Mouse (Mus musculus): Measurements from ENCODE around the gene Atp2b4. TPM values are rescaled to one million over a fixed set of nuclear protein-coding genes. Genes with fewer than 3 reads are reported as not detected.
"Not testable (repeated sequence)": the region's sequence is repeated elsewhere in the genome, so short reads cannot be mapped to it uniquely, and the experiment has no call there.

Atp2b4 gene
- polyA plus RNA-seq, 1 experiment from 2014 or later, result 38.8 TPM

- Histone ChIP-seq H3K27ac (ENCODE audit: low read length) (no peak overlapping the region), H3K4me1 (ENCODE audit: control insufficient read depth, insufficient read depth, low read length) (no peaks in the 10 kb centered on the region), H3K4me2 (replicated peaks; ENCODE audit: low read depth, low read length) (no peak overlapping the region), H3K4me3 (ENCODE audit: low read depth, low read length) (no peak overlapping the region), H3K27me3 (ENCODE audit: control insufficient read depth, insufficient read depth, low read length) (no peaks in the 10 kb centered on the region), H3K36me3 (ENCODE audit: control insufficient read depth, insufficient read depth, low read length) (no peaks in the 10 kb centered on the region), H3K9ac (replicated peaks; ENCODE audit: low read depth, low read length) (no peak overlapping the region), H3K9me3 (ENCODE audit: control insufficient read depth, low read depth, low read length) (no peaks in the 10 kb centered on the region)
- ATAC-seq (ENCODE audit: insufficient number of reproducible peaks, insufficient read depth, low FRiP score, low read depth), result no peak
- 70% methylated on average over 3 of the region's 3 CpGs for WGBS
These were observed 129.0 kb downstream of the Atp2b4 start for GRCm38 (mm10) chr1:133671801-133672200.

GRCm38 (mm10) chr1:133671266-133671665 lies 129.6 kb downstream of the Atp2b4 start:
- Histone ChIP-seq H3K9me3 (ENCODE audit: control insufficient read depth, low read depth, low read length) (no peaks in the 10 kb centered on the region), H3K9ac (replicated peaks; ENCODE audit: low read depth, low read length) (no peak overlapping the region), H3K4me2 (replicated peaks; ENCODE audit: low read depth, low read length) (no peak overlapping the region), H3K27me3 (ENCODE audit: control insufficient read depth, insufficient read depth, low read length) (no peaks in the 10 kb centered on the region), H3K4me3 (ENCODE audit: low read depth, low read length) (no peak overlapping the region), H3K4me1 (ENCODE audit: control insufficient read depth, insufficient read depth, low read length) (no peaks in the 10 kb centered on the region), H3K27ac (ENCODE audit: low read length) (no peak overlapping the region), H3K36me3 (ENCODE audit: control insufficient read depth, insufficient read depth, low read length) (no peaks in the 10 kb centered on the region)
- 89% methylated on average over 3 of the region's 3 CpGs for WGBS
- ATAC-seq (ENCODE audit: insufficient number of reproducible peaks, insufficient read depth, low FRiP score, low read depth), result no peak

- Histone ChIP-seq H3K27ac (ENCODE audit: low read length) (no peak overlapping the region), H3K36me3 (ENCODE audit: control insufficient read depth, insufficient read depth, low read length) (no peaks in the 10 kb centered on the region), H3K9ac (replicated peaks; ENCODE audit: low read depth, low read length) (no peak overlapping the region), H3K4me3 (ENCODE audit: low read depth, low read length) (no peak overlapping the region), H3K4me1 (ENCODE audit: control insufficient read depth, insufficient read depth, low read length) (no peaks in the 10 kb centered on the region), H3K9me3 (ENCODE audit: control insufficient read depth, low read depth, low read length) (no peaks in the 10 kb centered on the region), H3K4me2 (replicated peaks; ENCODE audit: low read depth, low read length) (no peak overlapping the region), H3K27me3 (ENCODE audit: control insufficient read depth, insufficient read depth, low read length) (no peaks in the 10 kb centered on the region)
- ATAC-seq (ENCODE audit: insufficient number of reproducible peaks, insufficient read depth, low FRiP score, low read depth), result no peak
- 72% methylated on average over 6 of the region's 6 CpGs for WGBS
These were observed 130.1 kb downstream of the Atp2b4 start for GRCm38 (mm10) chr1:133670776-133671175.

- 78% methylated on average over 12 of the region's 12 CpGs for WGBS
- H3K4me3 ChIP-seq (ENCODE audit: low read depth, low read length), result no peak overlapping the region
- no peak overlapping the region for H3K27ac ChIP-seq (ENCODE audit: low read length)
- H3K4me2 ChIP-seq (replicated peaks; ENCODE audit: low read depth, low read length), result no peak overlapping the region
- no peaks in the 10 kb centered on the region for H3K36me3 ChIP-seq (ENCODE audit: control insufficient read depth, insufficient read depth, low read length)
- H3K27me3 ChIP-seq (ENCODE audit: control insufficient read depth, insufficient read depth, low read length), result no peaks in the 10 kb centered on the region
- H3K9me3 ChIP-seq (ENCODE audit: control insufficient read depth, low read depth, low read length), result no peaks in the 10 kb centered on the region
- H3K4me1 ChIP-seq (ENCODE audit: control insufficient read depth, insufficient read depth, low read length), result no peaks in the 10 kb centered on the region
- ATAC-seq (ENCODE audit: insufficient number of reproducible peaks, insufficient read depth, low FRiP score, low read depth), result no peak
- H3K9ac ChIP-seq (replicated peaks; ENCODE audit: low read depth, low read length), result no peak overlapping the region
These were observed 130.7 kb downstream of the Atp2b4 start for GRCm38 (mm10) chr1:133670190-133670589.

GRCm38 (mm10) chr1:133668618-133669017 lies 132.2 kb downstream of the Atp2b4 start:
- no peaks in the 10 kb centered on the region for H3K36me3 ChIP-seq (ENCODE audit: control insufficient read depth, insufficient read depth, low read length)
- H3K9ac ChIP-seq (replicated peaks; ENCODE audit: low read depth, low read length), result no peak overlapping the region
- H3K27me3 ChIP-seq (ENCODE audit: control insufficient read depth, insufficient read depth, low read length), result no peaks in the 10 kb centered on the region
- 82% methylated on average over 3 of the region's 3 CpGs for WGBS
- H3K4me2 ChIP-seq (replicated peaks; ENCODE audit: low read depth, low read length), result no peak overlapping the region
- H3K9me3 ChIP-seq (ENCODE audit: control insufficient read depth, low read depth, low read length), result no peaks in the 10 kb centered on the region
- H3K27ac ChIP-seq (ENCODE audit: low read length), result no peak overlapping the region
- no peak for ATAC-seq (ENCODE audit: insufficient number of reproducible peaks, insufficient read depth, low FRiP score, low read depth)
- no peak overlapping the region for H3K4me3 ChIP-seq (ENCODE audit: low read depth, low read length)
- no peaks in the 10 kb centered on the region for H3K4me1 ChIP-seq (ENCODE audit: control insufficient read depth, insufficient read depth, low read length)

- Histone ChIP-seq H3K36me3 (ENCODE audit: control insufficient read depth, insufficient read depth, low read length) (no peaks in the 10 kb centered on the region), H3K9me3 (ENCODE audit: control insufficient read depth, low read depth, low read length) (no peaks in the 10 kb centered on the region), H3K4me1 (ENCODE audit: control insufficient read depth, insufficient read depth, low read length) (0 out of 2 replicates have a peak, but pooled peaks cover 3% of the 10 kb centered on the region), H3K27me3 (ENCODE audit: control insufficient read depth, insufficient read depth, low read length) (no peaks in the 10 kb centered on the region), H3K27ac (ENCODE audit: low read length) (no peak overlapping the region), H3K4me2 (replicated peaks; ENCODE audit: low read depth, low read length) (no peak overlapping the region), H3K9ac (replicated peaks; ENCODE audit: low read depth, low read length) (no peak overlapping the region), H3K4me3 (ENCODE audit: low read depth, low read length) (no peak overlapping the region)
- WGBS, result 53% methylated on average over 7 of the region's 7 CpGs
- ATAC-seq (ENCODE audit: insufficient number of reproducible peaks, insufficient read depth, low FRiP score, low read depth), result no peak
These were observed 133.1 kb downstream of the Atp2b4 start for GRCm38 (mm10) chr1:133667721-133668120.

GRCm38 (mm10) chr1:133665713-133666112 lies 135.1 kb downstream of the Atp2b4 start:
- not testable (repeated sequence) for H3K27ac ChIP-seq (ENCODE audit: low read length); ATAC-seq (ENCODE audit: insufficient number of reproducible peaks, insufficient read depth, low FRiP score, low read depth); H3K36me3 ChIP-seq (ENCODE audit: control insufficient read depth, insufficient read depth, low read length); H3K4me3 ChIP-seq (ENCODE audit: low read depth, low read length); H3K4me2 ChIP-seq (replicated peaks; ENCODE audit: low read depth, low read length); H3K27me3 ChIP-seq (ENCODE audit: control insufficient read depth, insufficient read depth, low read length); H3K4me1 ChIP-seq (ENCODE audit: control insufficient read depth, insufficient read depth, low read length); H3K9me3 ChIP-seq (ENCODE audit: control insufficient read depth, low read depth, low read length); H3K9ac ChIP-seq (replicated peaks; ENCODE audit: low read depth, low read length)
- 86% methylated on average over 7 of the region's 8 CpGs for whole genome bisulfite sequencing

- H3K9me3 ChIP-seq (ENCODE audit: control insufficient read depth, low read depth, low read length), result no peaks in the 10 kb centered on the region
- no peak for ATAC-seq (ENCODE audit: insufficient number of reproducible peaks, insufficient read depth, low FRiP score, low read depth)
- H3K27ac ChIP-seq (ENCODE audit: low read length), result peak overlapping the region; percentile 48; the same call in 1 of the 2 replicates
- H3K4me1 ChIP-seq (ENCODE audit: control insufficient read depth, insufficient read depth, low read length), result peaks cover 8% of the 10 kb centered on the region
- WGBS, result 66% methylated on average over 11 of the region's 11 CpGs
- no peak overlapping the region for H3K4me2 ChIP-seq (replicated peaks; ENCODE audit: low read depth, low read length)
- no peak overlapping the region for H3K9ac ChIP-seq (replicated peaks; ENCODE audit: low read depth, low read length)
- no peaks in the 10 kb centered on the region for H3K27me3 ChIP-seq (ENCODE audit: control insufficient read depth, insufficient read depth, low read length)
- H3K4me3 ChIP-seq (ENCODE audit: low read depth, low read length), result no peak overlapping the region
- 0 out of 2 replicates have a peak, but pooled peaks cover 3% of the 10 kb centered on the region for H3K36me3 ChIP-seq (ENCODE audit: control insufficient read depth, insufficient read depth, low read length)
These were observed 136.5 kb downstream of the Atp2b4 start for GRCm38 (mm10) chr1:133664203-133664970.

GRCm38 (mm10) chr1:133663427-133663826 lies 137.4 kb downstream of the Atp2b4 start:
- Histone ChIP-seq H3K9me3 (ENCODE audit: control insufficient read depth, low read depth, low read length) (no peaks in the 10 kb centered on the region), H3K9ac (replicated peaks; ENCODE audit: low read depth, low read length) (no peak overlapping the region), H3K4me2 (replicated peaks; ENCODE audit: low read depth, low read length) (no peak overlapping the region), H3K27me3 (ENCODE audit: control insufficient read depth, insufficient read depth, low read length) (no peaks in the 10 kb centered on the region), H3K4me3 (ENCODE audit: low read depth, low read length) (no peak overlapping the region), H3K36me3 (ENCODE audit: control insufficient read depth, insufficient read depth, low read length) (peaks cover 11% of the 10 kb centered on the region; the same call in 1 of the 2 replicates), H3K4me1 (ENCODE audit: control insufficient read depth, insufficient read depth, low read length) (peaks cover 17% of the 10 kb centered on the region), H3K27ac (ENCODE audit: low read length) (peak overlapping the region; percentile 48)
- peak; percentile 50; the same call in 1 of the 2 replicates for ATAC-seq (ENCODE audit: insufficient number of reproducible peaks, insufficient read depth, low FRiP score, low read depth)
- 40% methylated on average over 4 of the region's 4 CpGs for WGBS
